Mouse (Mus musculus) megakaryocyte, adult 5-6 weeks (primary cell): ENCODE measurements around the gene Hhatl. TPM values are rescaled to one million over a fixed set of nuclear protein-coding genes. Genes with fewer than 3 reads are reported as not detected.
A peak's percentile ranks its signal among the peaks of the same experiment; 100 is the strongest.

Source experiments
- ATAC-seq: 2 replicates; pipeline ENCODE4 v1.8.0; 2016; ENCODE audit warnings: mild to moderate bottlenecking, inconsistent platforms; ENCODE audit not compliant: poor library complexity, severe bottlenecking
- total RNA-seq, 2 experiments: library from RNA; stranded (forward) in 1 of 2; stranded (reverse) in 1 of 2; fragments of 153-499, 151-499 nt in 1 of 2; fragments of 221-1000, 200-1000 nt in 1 of 2; gene quantifications; 2 replicates each; pipeline versions ENCODE4 v1.2.3 to v1.2.4; 2015 to 2017

Hhatl gene
- total RNA-seq, 2 experiments from 2014 or later, result not detected

- ATAC-seq, result no peak
Measured at GRCm38 (mm10) chr9:121807947-121808346, 15.6 kb upstream of the Hhatl start.

- no peak for ATAC-seq
Measured at GRCm38 (mm10) chr9:121807546-121807945, 15.2 kb upstream of the Hhatl start.

DNA sequence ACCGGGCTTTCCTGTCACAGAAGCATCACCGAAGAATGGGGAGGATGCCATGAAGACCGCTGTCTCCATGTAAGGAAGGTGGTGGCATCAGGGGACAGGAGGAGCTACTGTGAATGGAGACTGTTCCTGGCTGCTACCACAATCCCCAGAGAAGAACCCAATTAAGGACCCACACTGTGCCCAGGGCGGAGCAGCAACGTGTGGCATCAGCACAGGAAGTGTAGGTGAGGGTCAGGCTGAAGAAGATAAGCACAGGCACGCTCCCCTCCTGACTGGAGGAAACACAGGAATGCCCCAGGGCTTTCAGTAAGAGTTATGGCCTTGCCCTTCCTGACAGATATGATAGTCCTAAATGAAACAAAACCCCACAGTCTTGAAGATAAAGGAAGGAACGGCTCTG, 10.4 kb upstream of the Hhatl start:
- no peak for ATAC-seq

DNA sequence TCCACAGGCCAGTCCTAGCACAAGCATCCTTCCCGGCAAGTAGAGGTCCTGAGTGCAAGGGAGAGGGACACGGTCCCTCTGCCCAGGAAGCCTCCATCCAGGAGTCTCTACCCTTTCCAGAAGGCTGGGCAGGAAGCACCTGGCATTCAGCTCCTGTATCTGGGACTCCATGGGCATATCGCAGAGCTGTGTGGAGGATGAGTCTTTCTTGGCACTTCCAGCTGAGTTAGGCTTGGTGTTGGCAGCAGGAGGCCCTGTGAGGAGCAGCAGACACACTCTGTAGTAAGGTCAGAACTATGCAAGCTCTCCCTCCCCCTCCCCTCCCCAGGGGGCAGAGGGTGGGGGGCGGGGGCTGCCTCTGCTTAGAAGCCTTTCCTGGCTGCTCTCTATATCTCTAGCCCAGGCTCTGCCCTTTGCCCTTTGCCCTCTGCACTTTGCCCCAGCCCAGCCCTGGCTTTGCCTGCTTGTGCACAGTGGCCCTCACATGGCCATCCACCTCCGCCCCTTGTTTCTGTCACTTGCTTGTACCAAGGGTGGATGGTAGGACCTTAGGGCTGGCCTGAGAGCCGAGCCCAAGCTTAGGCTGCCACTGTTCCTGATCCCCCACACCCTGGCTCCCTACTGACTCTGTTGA, 6.7 kb upstream of the Hhatl start:
- no peak for ATAC-seq

- no peak for ATAC-seq
Measured at GRCm38 (mm10) chr9:121797722-121798121, 5.4 kb upstream of the Hhatl start.

DNA sequence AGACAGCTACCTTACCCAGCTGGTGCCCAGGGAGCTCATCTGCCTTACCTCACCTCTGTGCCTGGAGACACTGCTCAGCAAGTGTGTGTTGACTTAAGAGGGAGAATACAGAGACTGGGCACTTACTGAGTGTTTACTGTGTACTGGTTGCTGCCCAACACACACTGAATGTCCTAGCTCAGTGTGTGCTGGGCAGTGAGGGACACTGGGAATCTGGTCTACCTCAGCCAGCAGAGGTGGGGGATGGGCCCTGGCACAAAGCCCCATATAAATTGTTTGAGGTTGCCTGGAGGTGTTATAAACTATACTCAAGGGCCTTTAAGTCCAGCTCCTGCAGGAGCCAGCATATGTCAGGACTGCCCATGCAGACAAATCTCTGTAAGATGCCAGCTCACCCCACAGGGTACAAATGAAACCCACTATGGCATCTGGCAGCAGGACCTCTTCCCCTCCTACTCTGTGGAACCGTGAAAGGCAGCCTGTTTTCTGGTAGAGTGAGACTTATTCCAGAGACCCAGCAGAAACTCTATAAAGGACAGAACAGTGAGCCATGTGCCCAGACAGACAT, 2.7 kb upstream of the Hhatl start:
- no peak for ATAC-seq

DNA sequence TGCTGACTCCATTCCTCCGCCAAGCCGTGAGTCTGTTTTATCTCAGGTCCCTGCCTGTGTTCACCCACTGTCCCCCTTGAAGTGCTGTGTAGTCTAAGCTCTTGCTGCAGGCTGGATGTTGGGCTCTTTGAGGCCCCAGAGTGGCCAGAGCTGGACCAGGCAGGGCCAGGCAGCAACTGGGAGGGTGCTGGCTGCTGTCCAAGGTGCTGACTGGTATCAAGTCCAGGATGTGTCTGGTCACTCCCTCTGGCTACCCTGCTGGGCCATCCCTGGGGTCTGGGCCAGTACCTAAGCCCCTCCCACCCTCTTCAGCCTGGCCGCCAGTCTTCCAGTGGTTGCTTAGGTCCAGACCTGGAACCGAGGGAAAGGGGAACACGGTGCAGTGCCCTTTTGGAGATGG, 1.1 kb downstream of the Hhatl start:
- no peak for ATAC-seq

DNA sequence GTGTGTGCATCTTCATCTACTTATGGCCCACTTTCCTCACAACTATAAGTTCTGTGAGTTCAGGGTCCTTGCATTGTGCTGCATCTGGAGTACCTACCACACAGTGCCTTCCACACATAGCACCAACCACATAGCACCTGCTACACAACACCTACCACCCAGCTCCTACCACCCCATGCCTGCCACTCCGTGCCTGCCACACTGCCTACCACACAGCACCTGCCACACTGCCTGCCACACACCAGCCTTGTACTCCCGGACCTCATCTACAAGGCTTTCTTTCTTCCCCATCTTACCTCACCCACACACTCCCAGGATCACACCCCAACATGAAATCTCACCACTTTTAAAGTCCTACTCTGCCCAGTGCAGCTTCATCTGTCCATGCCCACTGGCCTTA, 5.9 kb downstream of the Hhatl start:
- no peak for ATAC-seq

DNA sequence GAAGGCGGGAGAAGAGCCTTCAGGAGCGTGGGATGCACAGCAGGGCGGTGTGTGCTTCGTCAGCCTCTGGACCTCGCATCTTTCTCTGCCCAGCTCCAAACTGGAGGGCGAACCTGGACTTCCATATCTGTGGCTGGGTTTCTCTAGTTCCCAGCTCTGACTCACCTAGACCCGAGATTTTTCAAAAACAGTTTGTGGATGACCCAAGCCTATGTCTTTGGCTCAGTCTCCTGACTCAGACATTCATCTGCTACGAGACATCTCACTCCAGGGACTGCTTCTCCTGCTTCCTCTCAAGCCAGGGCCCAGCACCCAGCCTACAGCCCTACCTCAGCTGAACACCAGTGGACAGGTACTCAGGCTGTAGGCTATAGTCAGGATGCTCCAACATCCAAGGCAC, 7.0 kb downstream of the Hhatl start:
- ATAC-seq, result no peak

DNA sequence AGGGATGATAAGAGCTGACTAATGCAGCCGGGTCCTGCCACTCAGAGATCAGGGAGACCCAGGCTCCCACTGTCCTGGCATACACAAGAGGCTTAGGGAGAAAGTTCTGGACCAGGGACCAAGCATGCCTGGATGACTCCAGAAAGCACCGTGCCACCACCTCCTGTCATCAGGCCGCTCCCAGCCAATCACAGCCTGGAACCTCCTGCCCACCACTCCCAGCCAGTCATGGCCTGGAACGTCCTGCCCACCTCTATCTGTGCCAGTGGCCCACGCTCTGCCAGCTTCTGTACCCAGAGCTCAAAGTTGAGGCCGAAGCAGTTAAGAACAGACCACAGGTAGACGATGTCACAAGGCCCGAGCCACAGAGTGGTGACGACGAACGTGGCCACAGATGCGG, 7.5 kb downstream of the Hhatl start:
- no peak for ATAC-seq

- ATAC-seq, result 0 out of 2 replicates have a peak, but pooled peaks have one; percentile 21
Measured at GRCm38 (mm10) chr9:121778066-121778624, 14.2 kb downstream of the Hhatl start.

DNA sequence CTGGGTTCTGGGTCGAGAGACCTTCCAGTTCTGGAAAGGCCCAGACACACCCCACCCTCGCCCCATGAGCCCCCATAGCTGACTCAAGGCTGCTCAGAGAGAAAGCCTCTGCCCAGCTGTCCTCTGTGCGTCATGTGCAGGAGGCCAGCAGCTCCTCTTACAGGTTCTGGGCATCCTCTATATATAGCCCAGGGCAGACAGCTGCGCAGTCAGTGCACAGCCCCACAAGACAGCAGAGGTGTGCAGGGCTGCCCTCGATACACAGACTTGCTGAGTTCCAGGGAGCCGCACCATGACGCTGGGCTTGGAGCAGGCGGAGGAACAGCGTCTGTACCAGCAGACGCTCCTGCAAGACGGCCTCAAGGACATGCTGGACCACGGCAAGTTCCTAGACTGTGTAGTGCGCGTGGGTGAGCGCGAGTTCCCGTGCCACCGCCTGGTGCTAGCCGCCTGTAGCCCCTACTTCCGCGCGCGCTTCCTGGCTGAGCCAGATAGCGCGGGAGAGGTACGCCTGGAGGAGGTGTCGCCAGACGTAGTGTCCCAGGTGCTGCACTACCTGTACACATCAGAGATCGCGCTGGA, 14.7 kb downstream of the Hhatl start, which contains the start of gene Klhl40:
Gene Klhl40 (plus strand): TSS at position 124 of the 582 bp plus-strand sequence.
- no peak for ATAC-seq

GRCm38 (mm10) chr9:121776511-121776910, 15.8 kb downstream of the Hhatl start:
- no peak for ATAC-seq

DNA sequence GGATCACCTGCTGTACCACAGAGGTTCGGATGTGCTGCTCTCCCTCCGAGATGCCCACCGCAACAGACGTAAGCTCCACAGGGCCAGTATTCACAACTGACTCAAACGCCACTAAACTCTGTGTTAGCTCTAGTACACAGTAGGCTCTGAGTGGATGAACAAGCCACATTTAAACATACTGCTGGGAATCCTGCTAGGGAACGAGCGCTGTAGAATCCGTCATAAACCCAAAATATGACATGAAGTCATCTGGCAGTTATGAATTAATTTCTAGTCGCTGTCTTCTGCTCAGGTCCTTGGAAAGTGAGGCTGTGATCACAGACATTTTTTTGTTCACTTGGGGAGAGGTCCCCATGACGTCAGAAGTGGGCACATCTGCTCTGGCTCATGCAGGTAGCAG, 16.4 kb downstream of the Hhatl start:
- no peak for ATAC-seq

DNA sequence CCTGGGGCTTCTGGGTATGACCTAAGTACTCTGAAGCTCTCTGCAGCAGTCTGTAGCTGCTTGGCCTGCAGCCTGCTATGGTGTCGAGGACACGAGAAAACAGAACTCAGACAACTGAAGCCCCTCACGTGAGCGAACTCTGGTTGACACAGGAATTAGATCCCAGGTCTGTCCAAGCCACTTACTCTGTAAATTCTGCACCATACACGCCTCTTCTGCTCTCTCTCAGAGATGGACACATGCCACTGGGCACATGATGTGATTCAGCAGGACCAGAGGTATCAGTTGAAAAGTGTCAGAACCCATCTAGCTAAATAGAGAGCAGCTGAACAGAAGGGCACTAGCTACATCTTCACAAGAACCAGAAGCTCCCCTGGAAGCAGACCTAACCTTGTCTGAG, 19.9 kb downstream of the Hhatl start:
- no peak for ATAC-seq

DNA sequence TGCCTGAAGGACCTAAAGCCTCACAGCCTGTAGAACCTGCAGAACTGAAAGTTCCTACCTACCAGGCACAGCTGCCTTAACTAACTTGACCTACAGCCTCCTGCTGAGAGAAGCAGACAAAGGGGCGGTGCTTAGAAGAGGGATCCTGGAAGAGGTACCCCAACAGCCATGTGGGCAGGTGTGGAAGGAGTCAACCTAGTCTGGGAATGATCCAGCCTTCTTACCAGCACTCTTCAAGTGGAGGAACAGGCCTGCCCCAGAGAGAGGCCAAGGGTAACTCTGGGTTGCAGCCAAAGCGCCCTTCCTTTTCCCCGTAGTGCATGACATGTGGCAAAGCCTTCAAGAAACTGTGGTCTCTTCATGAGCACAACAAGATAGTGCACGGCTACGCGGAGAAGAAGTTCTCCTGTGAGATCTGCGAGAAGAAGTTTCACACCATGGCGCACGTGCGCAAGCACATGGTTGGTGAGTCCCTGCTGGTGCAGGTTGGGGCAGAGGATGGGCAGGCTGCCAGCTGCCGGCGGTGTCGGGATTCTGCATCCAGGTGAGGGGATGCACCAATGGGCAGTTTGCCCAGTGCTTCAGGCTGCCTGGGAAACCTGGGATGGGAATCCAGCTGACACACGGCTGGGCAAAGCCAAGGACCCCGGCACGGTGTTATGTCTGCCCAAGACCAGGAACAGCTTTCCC, 27.0 kb downstream of the Hhatl start:
- ATAC-seq, result no peak

DNA sequence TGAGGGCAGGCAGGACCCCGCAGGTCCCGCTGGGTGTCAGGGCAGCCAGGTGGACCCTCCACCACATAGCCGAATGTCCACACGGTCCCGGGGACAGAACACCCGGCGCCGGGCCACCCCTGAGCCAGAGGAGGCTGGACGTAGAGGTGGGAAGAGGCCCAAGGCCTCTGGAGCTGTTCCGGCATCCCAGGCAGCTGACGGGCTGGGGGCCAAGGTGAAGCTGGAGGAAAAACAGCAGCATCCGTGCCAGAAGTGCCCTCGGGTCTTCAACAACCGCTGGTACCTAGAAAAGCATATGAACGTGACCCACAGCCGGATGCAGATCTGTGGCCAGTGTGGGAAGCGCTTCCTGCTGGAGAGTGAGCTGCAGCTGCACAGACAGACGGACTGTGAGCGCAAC, 28.6 kb downstream of the Hhatl start:
- no peak for ATAC-seq

- no peak for ATAC-seq
Measured at GRCm38 (mm10) chr9:121762761-121763160, 29.5 kb downstream of the Hhatl start.

DNA sequence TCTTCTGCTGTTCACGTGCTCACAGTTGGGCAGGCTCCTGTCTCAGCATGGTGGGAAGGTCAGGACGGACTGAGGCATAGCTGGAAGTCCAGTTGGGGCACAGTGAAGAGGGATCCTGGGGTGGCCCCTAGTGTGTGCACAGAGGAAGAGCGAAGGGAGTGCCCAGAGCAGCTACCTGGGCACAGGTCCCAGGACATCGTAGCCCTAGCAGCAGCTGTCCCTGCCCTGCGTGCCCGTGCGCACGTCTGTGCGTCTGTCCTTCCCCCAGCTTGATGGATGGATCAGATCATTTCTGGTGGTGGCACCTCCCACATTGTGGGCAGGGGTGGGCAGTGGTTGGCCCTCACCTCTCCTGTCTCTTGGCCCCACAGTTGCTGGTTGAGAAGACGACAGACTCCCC, 30.1 kb downstream of the Hhatl start:
- ATAC-seq, result no peak

DNA sequence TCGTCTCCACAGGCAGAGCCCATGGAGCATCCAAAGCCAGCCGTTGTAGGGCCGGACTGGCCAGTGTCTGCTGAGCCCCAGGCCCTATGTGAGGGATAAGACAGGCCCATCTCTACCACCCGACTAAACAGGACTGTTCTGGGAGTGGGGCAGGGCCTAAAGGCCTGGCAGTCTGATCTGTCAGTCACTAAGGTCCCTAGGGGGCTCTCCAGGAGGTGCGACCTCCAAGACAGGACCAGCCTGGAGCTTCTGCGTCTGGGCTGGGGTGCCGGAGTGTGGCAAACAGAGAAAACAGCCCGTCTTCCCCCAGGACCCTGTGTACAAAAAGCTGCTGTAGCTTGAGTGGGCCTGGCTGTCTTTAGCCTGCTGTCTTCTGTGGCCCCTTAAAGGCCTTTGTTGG, 30.5 kb downstream of the Hhatl start:
- ATAC-seq, result no peak

DNA sequence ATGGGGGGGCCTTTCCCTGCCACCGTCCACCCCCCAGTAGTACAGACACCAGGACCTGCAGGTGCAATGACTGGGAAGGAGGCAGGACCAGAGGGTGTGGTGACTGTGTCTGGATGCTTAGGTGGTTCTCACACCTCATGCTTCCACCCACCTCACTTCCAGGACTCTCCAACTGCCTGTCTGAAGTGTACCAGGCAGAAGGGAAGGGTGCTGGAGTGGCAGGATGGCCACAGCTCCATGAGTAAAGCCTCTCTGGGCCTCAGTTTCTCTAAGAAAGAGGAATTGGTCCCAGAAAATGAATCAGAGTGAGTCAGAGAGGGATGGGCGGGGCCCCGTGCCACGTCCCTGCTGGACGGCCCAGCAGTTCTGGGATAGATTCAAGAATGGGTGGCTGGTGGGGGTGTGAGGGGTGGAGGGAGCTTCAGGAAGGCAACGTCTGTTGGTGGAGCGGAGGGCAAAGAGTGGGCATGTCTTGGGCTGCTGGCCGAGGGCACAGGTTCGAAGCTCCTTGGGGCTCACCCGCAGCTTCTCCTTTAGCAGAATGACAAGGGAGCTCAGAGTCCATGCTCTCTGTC, 31.1 kb downstream of the Hhatl start:
- no peak for ATAC-seq
